Mouse (Mus musculus) hindbrain, embryonic 15.5 days (tissue): ENCODE data around the gene Fbln1. TPM values are rescaled to one million over a fixed set of nuclear protein-coding genes. Genes with fewer than 3 reads are reported as not detected.

Experiments
- ATAC-seq: fragments of 200-750 bp; cut with Nextera tagmentation; 2 replicates; pipeline ENCODE4 v1.8.0; 2017; ENCODE audit warnings: low read depth, moderate number of reproducible peaks, moderate TSS enrichment; ENCODE audit not compliant: low FRiP score
- H3K27ac ChIP-seq: fragments of 300-500 bp; sonication (generic); replicated peaks from 2 replicates; pipeline ENCODE4 v1.5.1; 2015; ENCODE audit warnings: mild to moderate bottlenecking, inconsistent platforms
- H3K27me3 ChIP-seq: fragments of 300-500 bp; sonication (generic); 2 replicates; pipeline ENCODE4 v1.6.1; 2015; ENCODE audit warnings: control low read depth, inconsistent platforms
- H3K36me3 ChIP-seq: fragments of 300-500 bp; sonication (generic); 2 replicates; pipeline ENCODE4 v1.6.1; 2015; ENCODE audit warnings: control low read depth, inconsistent platforms
- H3K4me1 ChIP-seq: fragments of 300-500 bp; sonication (generic); replicated peaks from 2 replicates; pipeline ENCODE4 v1.6.1; 2015; ENCODE audit warnings: control low read depth, inconsistent platforms
- H3K4me2 ChIP-seq: fragments of 300-500 bp; sonication (generic); 2 replicates; pipeline ENCODE4 v1.6.1; 2015; ENCODE audit warnings: moderate library complexity, mild to moderate bottlenecking, inconsistent platforms
- H3K4me3 ChIP-seq: fragments of 300-500 bp; sonication (generic); 2 replicates; pipeline ENCODE4 v1.5.1; 2015; ENCODE audit warnings: mild to moderate bottlenecking, inconsistent platforms
- H3K9ac ChIP-seq: fragments of 300-500 bp; sonication (generic); 2 replicates; pipeline ENCODE4 v1.6.1; 2015; ENCODE audit warnings: inconsistent platforms
- H3K9me3 ChIP-seq: fragments of 300-500 bp; sonication (generic); 2 replicates; pipeline ENCODE4 v1.6.1; 2016; ENCODE audit warnings: control low read depth, inconsistent platforms
- WGBS: fragments of 180-500 bp; shearing (Covaris S2); methylation state at CpG from one replicate; pipeline ENCODE4 v1.1.7; 2015; 5-methylcytosine and 5-hydroxymethylcytosine counted together
- polyA plus RNA-seq: library from polyadenylated mRNA; unstranded; fragments of >200 nt; fragmentation: Nextera tagmentation; extraction: Ambion mirVana; gene quantifications from 2 replicates; pipeline ENCODE4 v1.2.1, GENCODE M21; 2015

The Fbln1 gene
- polyA plus RNA-seq, 1 experiment from 2014 or later = 53.6 TPM

GRCm38 (mm10) chr15:85208332-85208731 is 2.6 kb downstream of the Fbln1 start:
- Histone ChIP-seq H3K36me3 (no peaks in the 10 kb centered on the region), H3K9ac (no peak overlapping the region), H3K27me3 (no peaks in the 10 kb centered on the region), H3K4me1 (peaks cover 30% of the 10 kb centered on the region), H3K4me2 (peak overlapping the region; percentile 96), H3K9me3 (no peaks in the 10 kb centered on the region), H3K27ac (peak overlapping the region; percentile 79), H3K4me3 (peak overlapping the region; percentile 14; the same call in 1 of the 2 replicates)
- 17% methylated on average over 10 of the region's 10 CpGs for WGBS
- ATAC-seq = no peak

GRCm38 (mm10) chr15:85209341-85209740 is 3.6 kb downstream of the Fbln1 start:
- no peak for ATAC-seq
- Histone ChIP-seq H3K9ac (no peak overlapping the region), H3K9me3 (no peaks in the 10 kb centered on the region), H3K36me3 (no peaks in the 10 kb centered on the region), H3K27me3 (no peaks in the 10 kb centered on the region), H3K27ac (no peak overlapping the region), H3K4me2 (no peak overlapping the region), H3K4me3 (no peak overlapping the region), H3K4me1 (peaks cover 30% of the 10 kb centered on the region)
- whole genome bisulfite sequencing = 90% methylated on average over 3 of the region's 3 CpGs

- Histone ChIP-seq H3K9ac (no peak overlapping the region), H3K4me1 (peaks cover 28% of the 10 kb centered on the region), H3K27ac (no peak overlapping the region), H3K4me2 (no peak overlapping the region), H3K9me3 (no peaks in the 10 kb centered on the region), H3K4me3 (no peak overlapping the region), H3K27me3 (no peaks in the 10 kb centered on the region), H3K36me3 (no peaks in the 10 kb centered on the region)
- 90% methylated on average over 12 of the region's 12 CpGs for WGBS
- no peak for ATAC-seq
Observed at GRCm38 (mm10) chr15:85210686-85211085, 4.9 kb downstream of the Fbln1 start.

GRCm38 (mm10) chr15:85211101-85211760 is 5.5 kb downstream of the Fbln1 start:
- Histone ChIP-seq H3K9me3 (no peaks in the 10 kb centered on the region), H3K36me3 (0 out of 2 replicates have a peak, but pooled peaks cover 5% of the 10 kb centered on the region), H3K4me1 (peaks cover 23% of the 10 kb centered on the region), H3K4me2 (no peak overlapping the region), H3K27ac (no peak overlapping the region), H3K9ac (no peak overlapping the region), H3K27me3 (no peaks in the 10 kb centered on the region), H3K4me3 (no peak overlapping the region)
- 94% methylated on average over 18 of the region's 18 CpGs for WGBS
- ATAC-seq = no peak

- no peak overlapping the region for H3K27ac ChIP-seq
- 0 out of 2 replicates have a peak, but pooled peaks cover 5% of the 10 kb centered on the region for H3K36me3 ChIP-seq
- H3K4me2 ChIP-seq = no peak overlapping the region
- no peaks in the 10 kb centered on the region for H3K27me3 ChIP-seq
- ATAC-seq = no peak
- 96% methylated on average over 7 of the region's 7 CpGs for WGBS
- no peak overlapping the region for H3K4me3 ChIP-seq
- H3K9me3 ChIP-seq = no peaks in the 10 kb centered on the region
- no peak overlapping the region for H3K9ac ChIP-seq
- H3K4me1 ChIP-seq = peaks cover 5% of the 10 kb centered on the region; the same call in 1 of the 2 replicates
Observed at GRCm38 (mm10) chr15:85216069-85216813, 10.5 kb downstream of the Fbln1 start.

- WGBS = 83% methylated on average over 5 of the region's 5 CpGs
- Histone ChIP-seq H3K9me3 (no peaks in the 10 kb centered on the region), H3K9ac (no peak overlapping the region), H3K27me3 (no peaks in the 10 kb centered on the region), H3K4me1 (peaks cover 13% of the 10 kb centered on the region; the same call in 1 of the 2 replicates), H3K4me3 (no peak overlapping the region), H3K36me3 (0 out of 2 replicates have a peak, but pooled peaks cover 5% of the 10 kb centered on the region), H3K27ac (no peak overlapping the region), H3K4me2 (no peak overlapping the region)
- ATAC-seq = no peak
Observed at GRCm38 (mm10) chr15:85218617-85219265, 13.0 kb downstream of the Fbln1 start.

- Histone ChIP-seq H3K27ac (no peak overlapping the region), H3K9me3 (no peaks in the 10 kb centered on the region), H3K4me2 (no peak overlapping the region), H3K36me3 (0 out of 2 replicates have a peak, but pooled peaks cover 5% of the 10 kb centered on the region), H3K9ac (no peak overlapping the region), H3K4me3 (no peak overlapping the region), H3K4me1 (peaks cover 13% of the 10 kb centered on the region; the same call in 1 of the 2 replicates), H3K27me3 (no peaks in the 10 kb centered on the region)
- 91% methylated on average over 6 of the region's 6 CpGs for WGBS
- no peak for ATAC-seq
Observed at GRCm38 (mm10) chr15:85220371-85220770, 14.6 kb downstream of the Fbln1 start.

GRCm38 (mm10) chr15:85221115-85221854 is 15.5 kb downstream of the Fbln1 start:
- Histone ChIP-seq H3K9me3 (no peaks in the 10 kb centered on the region), H3K27me3 (no peaks in the 10 kb centered on the region), H3K36me3 (no peaks in the 10 kb centered on the region), H3K27ac (no peak overlapping the region), H3K4me2 (no peak overlapping the region), H3K4me1 (peaks cover 13% of the 10 kb centered on the region; the same call in 1 of the 2 replicates), H3K4me3 (no peak overlapping the region), H3K9ac (no peak overlapping the region)
- 64% methylated on average over 12 of the region's 12 CpGs for WGBS
- peak; percentile 30; the same call in 1 of the 2 replicates for ATAC-seq

GRCm38 (mm10) chr15:85225693-85226092 is 19.9 kb downstream of the Fbln1 start:
- Histone ChIP-seq H3K4me1 (peaks cover 13% of the 10 kb centered on the region; the same call in 1 of the 2 replicates), H3K27me3 (no peaks in the 10 kb centered on the region), H3K4me3 (no peak overlapping the region), H3K9ac (no peak overlapping the region), H3K9me3 (no peaks in the 10 kb centered on the region), H3K4me2 (no peak overlapping the region), H3K36me3 (no peaks in the 10 kb centered on the region), H3K27ac (no peak overlapping the region)
- ATAC-seq = no peak
- WGBS = 96% methylated on average over 3 of the region's 3 CpGs

GRCm38 (mm10) chr15:85226841-85227240 is 21.1 kb downstream of the Fbln1 start:
- Histone ChIP-seq H3K9ac (no peak overlapping the region), H3K27me3 (no peaks in the 10 kb centered on the region), H3K27ac (no peak overlapping the region), H3K9me3 (no peaks in the 10 kb centered on the region), H3K36me3 (no peaks in the 10 kb centered on the region), H3K4me3 (no peak overlapping the region), H3K4me2 (no peak overlapping the region), H3K4me1 (0 out of 2 replicates have a peak, but pooled peaks cover 2% of the 10 kb centered on the region)
- no peak for ATAC-seq
- 74% methylated on average over 7 of the region's 7 CpGs for WGBS

GRCm38 (mm10) chr15:85228568-85228967 is 22.8 kb downstream of the Fbln1 start:
- H3K4me2 ChIP-seq = no peak overlapping the region
- WGBS = 82% methylated on average over 3 of the region's 3 CpGs
- no peaks in the 10 kb centered on the region for H3K9me3 ChIP-seq
- H3K4me3 ChIP-seq = no peak overlapping the region
- ATAC-seq = no peak
- H3K9ac ChIP-seq = no peak overlapping the region
- H3K4me1 ChIP-seq = no peaks in the 10 kb centered on the region
- H3K36me3 ChIP-seq = no peaks in the 10 kb centered on the region
- no peaks in the 10 kb centered on the region for H3K27me3 ChIP-seq
- H3K27ac ChIP-seq = no peak overlapping the region
